Mouse (Mus musculus) 3134 (cell line): ENCODE data around the gene Klf5.

Source experiments
- DNase-seq: peaks from one replicate; pipeline ENCODE4 v3.0.0-alpha.2; 2011; ENCODE audit warnings: low spot score; ENCODE audit not compliant: insufficient read length; ENCODE audit errors: extremely low read depth

Gene Klf5

DNA sequence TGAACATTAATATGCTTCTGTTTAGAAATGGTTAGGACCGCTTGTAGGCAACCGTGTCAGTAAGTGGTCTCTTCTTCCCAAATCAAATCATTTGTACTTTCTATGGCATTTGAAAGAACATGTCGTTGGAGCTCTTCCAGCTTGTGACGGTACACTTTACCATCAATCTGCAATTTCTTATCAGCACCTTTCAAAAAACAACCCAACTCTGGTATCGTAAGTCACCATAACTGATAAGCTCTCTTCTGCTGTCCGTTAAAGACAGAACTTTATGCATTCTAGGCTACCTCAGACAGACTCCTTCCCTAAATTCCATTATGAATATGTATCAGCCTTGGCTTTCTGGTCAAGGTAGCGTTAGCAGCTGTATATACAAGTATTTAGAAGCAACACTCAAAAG lies 7.9 kb downstream of the Klf5 start:
- DNase-seq, result no peak

DNA sequence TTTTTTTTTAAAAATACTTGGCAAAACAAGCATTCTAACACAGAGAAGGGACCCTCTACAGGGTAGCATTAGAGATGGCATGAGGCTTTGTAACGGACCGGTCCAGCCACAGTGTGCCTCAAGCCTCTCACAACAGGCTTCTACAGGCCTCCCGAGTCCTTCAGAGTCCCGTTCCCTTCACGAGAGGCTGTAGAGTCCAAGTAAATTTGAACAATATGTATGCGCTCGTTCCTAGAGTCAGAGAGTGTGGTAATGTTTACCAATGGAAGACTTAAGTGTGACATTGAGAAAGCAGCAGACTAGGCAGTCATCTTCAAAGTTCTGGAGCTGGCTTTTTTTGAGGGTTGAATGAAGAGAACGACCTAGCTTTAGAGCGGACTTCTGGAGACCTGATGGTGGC lies 11.1 kb downstream of the Klf5 start:
- DNase-seq, result no peak

DNA sequence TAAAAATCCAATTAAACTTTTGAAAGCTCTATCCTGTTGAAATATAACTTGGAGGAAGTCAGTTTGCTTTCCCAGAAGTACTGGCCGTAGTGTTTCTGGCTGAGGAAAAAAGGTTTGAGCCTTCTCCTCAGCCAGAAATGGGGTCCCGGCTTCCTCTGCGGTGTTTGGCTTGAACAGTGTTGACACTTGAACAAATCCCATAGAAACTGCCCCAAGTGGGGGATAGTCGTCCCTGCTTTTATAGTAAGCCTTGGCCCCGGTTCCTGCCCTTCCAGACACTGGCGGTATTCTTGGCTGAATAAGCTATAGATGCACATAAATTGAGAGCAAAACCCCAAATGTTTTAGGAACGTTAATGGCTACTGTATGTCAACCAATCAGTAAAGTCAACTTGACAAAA lies 11.9 kb downstream of the Klf5 start:
- DNase-seq, result no peak

DNA sequence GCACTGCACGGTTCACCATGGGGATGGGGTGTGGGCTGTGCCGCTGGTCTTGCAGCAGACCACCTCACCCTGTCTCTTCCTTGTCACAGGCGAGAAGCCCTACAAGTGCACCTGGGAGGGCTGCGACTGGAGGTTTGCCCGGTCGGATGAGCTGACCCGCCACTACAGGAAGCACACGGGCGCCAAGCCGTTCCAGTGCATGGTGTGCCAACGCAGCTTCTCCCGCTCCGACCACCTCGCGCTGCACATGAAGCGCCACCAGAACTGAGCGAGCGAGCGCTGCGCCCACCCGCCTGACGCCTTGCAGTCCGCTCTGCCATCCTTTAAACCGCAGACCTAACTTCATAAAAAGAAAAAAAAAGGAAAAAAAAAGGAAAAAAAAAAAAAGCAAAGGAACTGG lies 14.6 kb downstream of the Klf5 start:
- DNase-seq, result no peak

DNA sequence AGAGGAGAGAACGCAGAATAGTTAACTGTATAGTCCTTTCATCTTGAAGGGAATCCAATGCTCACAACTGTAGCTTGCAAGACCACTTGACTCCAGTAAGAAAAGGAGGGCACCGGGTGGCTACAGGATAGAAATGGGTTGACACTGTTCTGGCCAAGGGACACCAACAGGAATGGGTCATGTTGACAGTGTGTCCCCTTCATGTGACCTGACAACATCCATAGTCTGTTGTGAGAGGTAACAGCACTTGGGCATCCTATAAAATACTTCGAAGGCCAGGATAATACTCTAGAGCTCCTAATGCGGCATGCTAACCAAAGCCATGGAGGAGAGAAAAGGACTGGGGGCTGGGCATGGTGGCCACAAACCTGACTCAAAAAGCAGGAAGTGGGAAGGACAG lies 17.8 kb downstream of the Klf5 start:
- no peak for DNase-seq

DNA sequence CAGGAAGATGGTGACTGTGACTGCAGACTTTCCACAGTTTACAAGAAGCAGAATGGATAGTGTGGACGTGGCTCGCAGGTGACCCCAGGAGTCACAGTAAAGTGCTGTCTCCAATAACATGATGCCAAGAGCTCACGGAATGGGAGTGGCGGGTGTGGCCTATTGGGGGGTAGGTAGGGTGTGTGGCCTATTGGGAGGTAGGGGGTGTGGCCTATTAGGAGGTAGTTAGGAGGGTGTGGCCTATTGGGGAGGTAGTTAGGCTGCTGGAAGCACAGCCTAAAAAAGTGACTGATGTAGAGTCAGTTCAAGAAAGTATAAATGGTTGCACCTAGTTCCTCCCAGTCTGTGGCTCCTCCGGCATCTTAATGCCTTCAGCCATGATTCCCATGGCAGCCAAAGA lies 22.2 kb downstream of the Klf5 start:
- no peak for DNase-seq

DNA sequence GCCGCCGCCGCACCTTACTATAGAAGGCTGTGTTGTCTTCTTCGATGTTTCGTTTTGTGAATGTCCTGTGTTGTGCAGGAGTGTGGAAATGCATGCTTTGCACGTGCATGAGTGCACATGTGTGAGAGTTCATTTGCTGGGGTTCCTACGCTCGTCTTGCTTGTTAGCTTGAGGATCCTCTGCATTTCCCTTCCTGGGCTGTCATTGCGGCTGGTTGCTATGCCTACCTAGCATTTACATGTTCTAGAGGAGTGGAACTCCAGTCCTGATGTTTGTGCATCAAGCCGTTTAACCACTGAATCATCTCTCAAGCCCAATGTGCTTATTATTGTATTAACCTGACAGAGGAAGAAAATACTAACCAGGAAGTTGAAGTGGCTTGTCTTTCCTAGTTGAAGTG lies 24.9 kb downstream of the Klf5 start:
- no peak for DNase-seq

DNA sequence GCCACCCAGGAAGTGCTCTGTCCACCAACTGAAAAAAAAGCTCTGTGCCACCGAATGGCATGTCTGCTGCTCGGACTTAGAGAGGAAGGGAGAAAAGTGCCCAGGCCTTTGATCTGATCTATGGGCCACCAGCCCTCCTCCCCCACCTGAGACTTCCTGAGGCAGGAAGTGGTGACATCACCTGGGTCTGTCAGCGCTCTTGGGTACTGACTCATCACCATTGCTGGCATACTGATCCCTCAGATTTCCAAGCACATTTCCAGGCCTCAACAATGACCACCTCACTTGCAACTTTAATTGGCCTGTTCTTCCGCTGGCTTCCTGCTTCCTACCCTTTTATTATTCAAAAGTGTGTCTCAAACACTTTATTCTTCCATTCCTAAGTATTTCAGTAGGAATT lies 26.0 kb downstream of the Klf5 start:
- peak; percentile 55 for DNase-seq

DNA sequence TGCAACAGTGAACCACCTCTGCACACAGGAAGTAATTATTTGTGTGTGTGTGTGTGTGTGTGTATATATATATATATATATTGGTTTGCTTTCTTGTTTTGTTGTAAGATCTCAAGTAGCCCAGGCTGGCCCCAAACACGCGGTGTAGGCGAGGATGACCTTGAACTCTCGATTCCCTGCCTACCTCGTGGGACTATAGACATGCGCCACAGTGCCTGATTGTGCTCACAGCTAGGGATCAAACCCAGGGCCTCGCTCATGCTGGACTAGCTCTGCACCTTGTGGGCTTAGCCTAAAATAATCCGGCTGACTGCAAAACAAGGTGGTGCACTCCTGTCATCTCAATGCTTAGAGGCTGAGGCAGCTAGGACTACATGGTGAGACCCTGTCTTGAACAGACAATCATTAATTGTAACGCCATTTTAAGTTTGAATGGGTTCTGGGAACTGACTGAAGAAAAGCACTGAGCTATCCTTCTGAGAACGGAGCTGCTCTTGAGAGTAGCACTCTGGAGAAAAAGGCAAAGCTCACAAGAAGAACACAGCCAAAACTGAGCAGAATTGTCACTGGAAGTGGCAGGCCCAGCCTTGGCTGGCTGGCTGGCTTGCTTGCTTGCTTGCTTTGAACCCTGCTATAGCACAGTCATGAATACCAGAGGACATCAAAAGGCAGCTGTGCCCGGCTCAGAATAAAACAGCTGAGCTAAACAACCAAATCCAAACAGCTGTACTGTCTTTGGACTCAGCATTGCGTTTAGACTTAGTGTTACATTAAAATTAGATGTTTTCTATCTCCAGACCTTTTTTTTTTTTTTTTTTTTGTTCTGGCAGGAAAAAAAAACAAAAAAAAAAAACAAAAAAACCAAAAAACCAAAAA lies 27.3 kb downstream of the Klf5 start:
- no peak for DNase-seq

DNA sequence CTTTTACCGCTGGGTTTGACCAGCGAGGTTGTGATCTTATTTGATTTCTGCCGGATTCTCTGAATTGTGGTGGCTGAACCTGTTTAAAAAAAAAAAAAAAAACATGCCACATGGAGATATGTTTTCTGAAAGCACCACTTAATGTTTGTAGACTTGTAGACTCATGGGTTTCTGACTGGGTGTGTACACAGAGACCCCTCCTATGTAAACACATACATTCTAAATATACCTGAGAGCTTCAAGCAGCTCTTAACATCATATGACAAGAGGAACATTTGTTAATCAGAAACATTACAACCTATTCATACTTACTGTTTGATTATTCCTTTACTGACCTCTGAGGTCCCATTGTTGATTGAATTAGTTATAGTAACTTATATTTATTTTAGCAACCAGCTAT lies 38.1 kb downstream of the Klf5 start:
- DNase-seq, result no peak

DNA sequence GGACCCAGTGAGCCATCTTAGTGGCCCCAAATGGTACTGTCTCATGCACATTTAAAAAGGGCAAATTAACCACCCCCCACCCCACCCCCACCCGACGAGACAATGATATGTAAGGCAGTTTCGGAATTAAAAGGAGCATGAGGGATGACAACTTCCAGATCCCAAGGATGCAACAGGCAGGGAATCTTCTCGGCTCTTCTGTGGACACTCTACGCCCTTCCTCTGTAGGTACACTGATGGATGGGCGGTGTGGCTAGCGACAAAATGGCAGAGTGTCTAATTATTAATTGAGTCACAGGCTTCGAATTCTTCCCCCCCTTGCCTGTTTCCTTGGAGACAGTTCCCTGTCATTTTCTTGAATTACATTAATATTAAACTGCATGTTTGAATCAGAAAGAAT lies 40.5 kb downstream of the Klf5 start:
- DNase-seq, result no peak

DNA sequence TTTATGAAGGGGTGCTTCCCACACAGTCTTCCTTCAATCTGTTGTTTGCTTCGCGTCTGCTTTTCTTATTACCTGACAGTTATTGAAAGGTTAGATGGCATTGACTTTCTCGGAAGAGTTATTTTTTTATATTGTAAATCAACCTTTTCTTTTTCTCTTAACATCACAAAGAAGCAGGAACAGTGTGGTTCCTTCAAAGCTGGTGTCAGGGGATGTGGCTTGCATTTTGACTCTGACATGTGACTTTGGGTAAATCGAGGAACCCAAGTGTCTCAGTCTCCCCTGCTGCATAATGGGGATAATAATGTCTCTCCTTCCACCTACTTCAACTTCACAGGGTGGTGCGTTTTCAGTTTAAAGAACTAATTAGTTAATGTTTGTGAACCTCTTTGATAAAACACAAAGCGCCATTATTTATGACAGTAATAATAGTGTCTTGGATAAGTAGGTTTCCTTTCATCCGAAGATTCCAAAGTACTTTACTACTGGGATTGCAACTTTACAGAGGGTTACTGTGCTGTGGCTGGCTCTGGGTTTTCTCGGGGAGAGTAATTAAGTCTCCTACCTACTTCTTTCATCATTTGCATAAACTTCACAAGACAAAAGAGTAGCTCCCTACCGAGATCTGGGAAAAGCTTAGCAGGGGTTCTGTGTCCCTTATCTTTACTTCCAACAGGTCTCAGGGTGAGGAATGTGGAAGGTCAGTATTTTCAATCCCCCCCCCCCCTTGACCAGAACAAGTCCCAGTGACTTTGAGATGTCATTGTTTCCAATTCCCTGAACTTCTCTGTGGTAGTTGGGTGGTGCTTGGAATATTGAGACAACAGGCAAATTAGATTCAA lies 41.4 kb downstream of the Klf5 start:
- no peak for DNase-seq

DNA sequence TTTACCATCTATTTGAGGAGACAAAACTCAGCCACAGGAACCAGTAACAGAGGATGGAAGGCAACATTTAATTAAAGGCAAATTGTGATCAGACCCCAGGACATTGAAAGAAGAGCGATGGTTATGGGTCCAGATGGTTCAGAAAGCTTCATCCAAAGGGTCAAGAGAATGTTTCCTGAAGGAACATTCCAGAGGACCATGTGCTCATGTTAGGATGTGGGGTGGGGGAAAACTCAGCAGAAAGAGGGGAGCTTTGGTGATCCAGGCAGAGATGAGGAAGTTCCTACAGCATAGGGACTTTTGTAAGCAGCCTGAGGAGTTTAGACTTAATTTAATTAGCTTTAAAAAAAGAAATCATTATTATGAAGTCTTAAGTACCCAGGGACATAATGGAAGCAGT lies 42.2 kb downstream of the Klf5 start:
- no peak for DNase-seq

DNA sequence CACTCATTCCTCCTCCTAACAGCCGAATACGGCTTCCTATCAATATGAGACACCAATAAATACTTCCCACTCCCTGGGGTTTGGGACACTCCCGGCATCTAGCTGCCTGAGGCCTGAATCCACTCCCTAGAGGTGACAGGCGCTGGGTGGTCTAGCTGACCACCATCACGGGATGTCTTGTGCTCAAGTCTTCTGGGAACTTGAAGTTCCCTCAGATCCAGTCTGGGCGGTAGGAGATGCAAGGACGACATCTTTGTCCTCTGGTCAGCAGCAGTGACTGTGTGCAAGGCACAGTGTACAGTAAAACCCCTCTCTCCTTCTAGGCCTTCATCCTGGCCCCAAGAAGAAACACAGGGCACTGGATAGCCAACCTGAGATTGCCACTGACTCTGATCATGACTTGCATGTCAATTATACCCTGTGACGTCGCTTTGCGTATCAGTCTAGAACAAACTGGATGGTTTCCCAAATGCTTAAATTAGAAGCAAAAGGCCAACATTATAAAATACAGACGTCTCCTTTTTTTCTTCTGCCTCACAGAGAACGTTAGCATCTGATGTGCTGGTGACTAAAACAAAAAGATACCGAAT lies 49.8 kb downstream of the Klf5 start:
- no peak for DNase-seq

DNA sequence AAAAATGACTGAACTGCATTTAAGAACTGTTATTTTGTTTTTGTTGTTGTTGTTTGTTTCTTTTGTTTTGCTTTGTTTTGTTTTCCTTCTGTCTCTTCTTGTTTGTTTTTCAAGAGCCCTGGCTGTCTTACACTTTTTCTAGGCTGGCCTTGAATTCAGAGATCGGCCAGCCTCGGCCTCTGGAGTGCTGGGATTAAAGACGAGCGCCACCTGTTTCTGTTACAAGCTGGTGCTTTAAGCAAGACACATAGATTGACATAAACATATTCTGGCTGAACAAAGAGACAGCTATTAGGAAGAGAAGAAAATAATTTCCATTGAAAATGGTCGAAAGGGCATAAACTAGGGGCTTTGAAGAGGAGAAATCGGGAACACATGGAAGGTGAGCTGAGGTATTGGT lies 51.1 kb downstream of the Klf5 start:
- DNase-seq, result no peak

DNA sequence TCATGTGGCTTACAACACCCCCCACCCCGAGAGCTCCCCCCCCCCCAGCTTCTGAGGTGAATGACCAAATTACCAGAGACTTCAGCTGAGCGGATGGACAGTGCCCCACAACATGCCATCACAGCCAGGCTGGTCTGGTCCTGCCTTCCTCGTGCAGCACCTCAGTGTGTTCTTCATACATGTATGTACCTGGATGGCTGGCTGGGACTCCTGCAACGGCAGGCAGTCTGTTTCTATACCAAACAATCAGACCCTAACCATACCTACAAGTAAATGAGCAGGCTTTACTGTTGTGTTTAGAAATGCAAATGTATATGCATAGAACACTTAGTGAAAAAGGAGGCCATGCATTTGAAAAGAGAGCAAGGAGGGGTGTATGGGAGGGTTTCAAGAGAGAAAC lies 54.5 kb downstream of the Klf5 start:
- DNase-seq, result no peak

DNA sequence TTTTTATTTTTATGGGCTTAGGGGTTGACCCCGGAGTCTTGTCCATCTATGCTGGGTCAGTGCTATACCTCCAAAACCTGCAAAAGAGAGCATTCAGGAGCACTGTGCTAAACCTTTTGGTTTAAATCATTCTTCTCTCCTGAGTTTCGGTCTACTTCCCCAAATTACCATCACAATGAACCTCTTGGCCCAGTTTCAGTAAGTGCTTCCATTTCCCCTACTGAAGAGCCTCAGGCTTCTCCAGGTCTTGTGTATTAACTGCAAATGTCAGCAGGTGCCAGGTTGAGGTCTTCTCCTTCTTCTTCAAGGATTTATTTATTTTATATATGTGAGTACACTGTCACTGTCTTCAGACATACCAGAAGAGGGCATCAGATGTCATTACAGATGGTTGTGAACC lies 55.6 kb downstream of the Klf5 start:
- no peak for DNase-seq

DNA sequence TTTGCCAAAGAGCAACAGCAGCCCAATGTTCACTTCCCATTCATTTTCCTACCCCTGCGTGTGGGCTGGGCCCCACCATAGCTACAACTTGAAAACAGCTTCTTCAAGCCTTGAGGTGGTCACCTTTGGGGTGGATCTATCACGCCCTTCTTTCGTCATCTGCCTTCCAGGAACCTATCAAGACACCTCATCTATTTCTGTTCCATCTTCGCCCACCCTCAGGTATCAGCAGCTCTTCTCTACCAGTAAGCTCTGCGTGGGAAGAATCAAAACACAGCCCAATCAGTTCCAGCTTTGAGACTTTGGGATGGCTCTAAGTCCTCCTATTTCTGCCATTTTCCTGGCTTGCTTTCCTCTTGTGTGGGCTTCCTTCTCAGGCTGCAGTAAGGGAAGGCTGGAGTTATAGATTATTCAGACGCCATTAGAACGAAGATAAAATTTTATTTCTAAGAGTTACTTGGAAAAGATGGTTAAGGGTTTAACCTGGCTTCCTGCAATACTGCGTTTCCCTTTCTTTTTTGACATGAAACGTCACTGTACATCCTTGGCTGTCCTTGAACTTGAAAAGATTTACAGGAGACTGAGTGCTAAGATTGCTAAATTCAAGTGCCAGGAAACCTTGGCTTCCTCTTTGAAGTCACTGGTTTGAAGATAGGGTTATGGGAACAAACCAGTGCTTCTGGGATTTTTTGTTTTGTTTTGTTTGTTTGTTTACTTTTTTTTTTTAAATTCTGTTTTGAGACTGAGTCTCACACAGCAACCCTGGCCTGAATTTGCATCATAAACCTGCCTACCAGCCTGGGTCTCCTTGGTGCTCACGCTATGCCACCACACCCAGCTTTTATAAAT lies 56.5 kb downstream of the Klf5 start:
- no peak for DNase-seq

DNA sequence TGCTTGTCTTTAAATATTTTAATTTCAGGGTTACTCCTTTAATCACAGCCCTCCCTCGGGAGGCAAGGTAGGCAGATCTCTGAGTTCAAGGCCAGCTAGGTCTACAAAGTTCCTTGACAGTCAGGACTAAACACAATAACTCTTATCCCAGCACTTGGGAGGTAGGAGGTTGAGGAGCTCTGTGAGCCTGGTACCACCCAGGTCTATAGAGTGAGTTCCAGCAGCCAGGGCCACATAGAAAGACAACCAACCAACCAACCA lies 57.0 kb downstream of the Klf5 start:
- no peak for DNase-seq

DNA sequence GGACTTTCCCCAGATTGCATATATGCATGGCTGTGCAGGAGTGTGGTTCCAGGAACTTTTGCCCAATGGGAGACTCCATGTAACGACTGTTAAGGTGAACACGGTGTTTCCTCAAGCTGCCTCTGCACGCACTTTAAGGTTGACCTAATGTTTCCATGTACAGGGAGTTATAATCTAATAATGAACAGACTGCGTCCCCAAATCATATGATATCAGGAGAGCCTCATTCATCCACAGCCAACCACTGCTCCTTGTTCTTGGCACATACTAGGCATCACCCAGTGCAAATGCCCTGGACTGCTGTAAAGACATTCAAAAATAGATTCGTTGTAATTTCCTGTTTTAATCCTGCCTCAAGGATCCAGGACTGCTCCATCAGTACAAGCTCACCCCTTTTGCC lies 64.5 kb downstream of the Klf5 start:
- no peak for DNase-seq
